Mouse (Mus musculus): ENCODE data around the gene Crk. TPM values are rescaled to one million over a fixed set of nuclear protein-coding genes. Genes with fewer than 3 reads are reported as not detected.
"Not testable (repeated sequence)": the region's sequence is repeated elsewhere in the genome, so short reads cannot be mapped to it uniquely, and the experiment has no call there.

The Crk gene
- polyA plus RNA-seq, 1 experiment from 2014 or later, result 139 TPM

- Histone ChIP-seq H3K27ac (no peak overlapping the region), H3K36me3 (replicated peaks) (peaks cover 6% of the 10 kb centered on the region; the same call in 1 of the 2 replicates), H3K27me3 (no peaks in the 10 kb centered on the region), H3K4me1 (peaks cover 6% of the 10 kb centered on the region), H3K4me3 (replicated peaks) (no peak overlapping the region), H3K9me3 (no peaks in the 10 kb centered on the region), H3K9ac (no peak overlapping the region), H3K4me2 (no peak overlapping the region)
- WGBS, result 86% methylated on average over 3 of the region's 3 CpGs
- no peak for ATAC-seq (ENCODE audit: low FRiP score)
Observed at GRCm38 (mm10) chr11:75674875-75675274, 4.2 kb upstream of the Crk start.

DNA sequence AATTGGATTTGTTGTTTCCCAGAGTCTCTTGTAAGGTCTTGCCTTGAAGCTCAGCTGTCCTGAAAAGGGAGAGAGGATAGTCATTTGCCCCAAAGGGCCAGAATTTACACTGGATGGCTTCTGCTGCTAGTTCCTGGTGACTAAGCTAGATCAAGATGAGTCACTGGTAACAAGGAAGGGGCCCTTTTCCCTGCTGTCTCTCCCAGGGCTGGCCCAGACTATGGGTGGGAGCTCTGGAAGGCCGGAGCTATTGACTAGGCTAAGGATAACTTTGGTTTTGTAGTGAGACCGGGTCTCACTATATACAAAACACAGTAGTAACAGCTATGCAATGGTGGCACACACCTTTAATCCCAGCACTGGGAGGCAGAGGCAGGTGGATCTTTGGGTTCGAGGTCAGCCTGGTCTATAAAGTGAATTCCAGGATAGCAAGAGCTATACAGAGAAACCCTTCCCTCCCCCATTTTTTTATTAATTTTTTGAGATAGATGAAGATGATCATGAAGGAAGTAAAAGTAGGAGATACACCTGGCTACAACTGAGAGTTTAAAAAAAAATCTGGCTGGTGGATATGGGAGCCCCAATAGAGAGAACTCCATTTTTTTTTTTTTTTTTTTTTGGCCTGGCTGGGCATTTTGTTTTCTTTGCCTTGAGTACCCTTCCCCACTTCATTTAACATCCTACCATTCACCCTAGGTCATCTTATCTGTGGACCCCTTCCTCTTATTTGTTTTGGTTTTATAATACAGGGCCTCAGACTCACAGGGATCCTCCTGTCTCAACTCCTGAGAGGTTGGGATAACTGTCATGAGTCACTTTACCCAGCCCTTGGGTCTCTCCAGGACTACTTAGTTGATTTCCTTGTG is 945 bp upstream of the Crk start:
- no peaks in the 10 kb centered on the region for H3K27me3 ChIP-seq
- peaks cover 6% of the 10 kb centered on the region for H3K36me3 ChIP-seq (replicated peaks)
- no peak for ATAC-seq (ENCODE audit: low FRiP score)
- peak overlapping the region; percentile 83 for H3K4me2 ChIP-seq
- 0 out of 2 replicates have a peak overlapping the region, but pooled peaks have one; percentile 36 for H3K27ac ChIP-seq
- peak overlapping the region; percentile 99 for H3K4me3 ChIP-seq (replicated peaks)
- H3K4me1 ChIP-seq, result peaks cover 19% of the 10 kb centered on the region
- 85% methylated on average over 3 of the region's 3 CpGs for WGBS
- H3K9me3 ChIP-seq, result no peaks in the 10 kb centered on the region
- peak overlapping the region; percentile 55; the same call in 1 of the 2 replicates for H3K9ac ChIP-seq

- peak overlapping the region; percentile 92 for H3K9ac ChIP-seq
- H3K4me1 ChIP-seq, result peaks cover 19% of the 10 kb centered on the region
- H3K36me3 ChIP-seq (replicated peaks), result peaks cover 16% of the 10 kb centered on the region
- H3K27ac ChIP-seq, result peak overlapping the region; percentile 89
- H3K27me3 ChIP-seq, result no peaks in the 10 kb centered on the region
- under 1% methylated on average over 43 of the region's 43 CpGs for WGBS
- no peaks in the 10 kb centered on the region for H3K9me3 ChIP-seq
- peak overlapping the region; percentile 99 for H3K4me3 ChIP-seq (replicated peaks)
- peak; percentile 81 for ATAC-seq (ENCODE audit: low FRiP score)
- peak overlapping the region; percentile 83 for H3K4me2 ChIP-seq
Observed at GRCm38 (mm10) chr11:75679439-75680171, 546 bp downstream of the Crk start.

DNA sequence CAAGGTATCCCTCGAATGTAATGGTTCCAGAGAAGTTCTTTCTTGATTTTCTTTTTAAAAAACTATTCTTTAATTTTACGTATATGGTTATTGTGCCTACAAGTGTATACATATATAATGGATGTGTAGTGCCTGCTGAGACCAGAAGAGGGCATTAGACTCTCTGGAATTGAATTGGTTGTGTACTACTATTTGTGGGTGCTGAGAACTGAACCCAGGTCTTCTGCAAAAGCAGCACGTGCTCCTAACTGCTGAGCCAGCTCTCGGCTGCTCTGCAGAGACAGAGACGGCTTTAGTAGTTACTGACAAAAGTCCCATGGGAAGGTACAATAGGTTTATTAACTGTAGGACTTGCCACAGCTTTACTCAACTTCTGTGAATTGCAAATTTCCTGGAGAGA is 5.4 kb downstream of the Crk start:
- no peaks in the 10 kb centered on the region for H3K9me3 ChIP-seq
- H3K36me3 ChIP-seq (replicated peaks), result peaks cover 16% of the 10 kb centered on the region

GRCm38 (mm10) chr11:75684956-75685355 is 5.9 kb downstream of the Crk start:
- no peak overlapping the region for H3K4me3 ChIP-seq (replicated peaks)
- H3K4me1 ChIP-seq, result peaks cover 13% of the 10 kb centered on the region
- ATAC-seq (ENCODE audit: low FRiP score), result no peak
- no peaks in the 10 kb centered on the region for H3K27me3 ChIP-seq
- no peak overlapping the region for H3K9ac ChIP-seq
- no peak overlapping the region for H3K27ac ChIP-seq
- H3K9me3 ChIP-seq, result no peaks in the 10 kb centered on the region
- peaks cover 16% of the 10 kb centered on the region for H3K36me3 ChIP-seq (replicated peaks)
- WGBS, result 88% methylated on average over 2 of the region's 2 CpGs
- no peak overlapping the region for H3K4me2 ChIP-seq

More for the DNA sequence above, 5.4 kb downstream of the Crk start:
- Histone ChIP-seq H3K27ac (no peak overlapping the region), H3K4me1 (peaks cover 16% of the 10 kb centered on the region), H3K27me3 (no peaks in the 10 kb centered on the region), H3K4me2 (no peak overlapping the region), H3K9ac (no peak overlapping the region), H3K4me3 (replicated peaks) (no peak overlapping the region)
- 96% methylated on average over 5 of the region's 5 CpGs for WGBS
- no peak for ATAC-seq (ENCODE audit: low FRiP score)

DNA sequence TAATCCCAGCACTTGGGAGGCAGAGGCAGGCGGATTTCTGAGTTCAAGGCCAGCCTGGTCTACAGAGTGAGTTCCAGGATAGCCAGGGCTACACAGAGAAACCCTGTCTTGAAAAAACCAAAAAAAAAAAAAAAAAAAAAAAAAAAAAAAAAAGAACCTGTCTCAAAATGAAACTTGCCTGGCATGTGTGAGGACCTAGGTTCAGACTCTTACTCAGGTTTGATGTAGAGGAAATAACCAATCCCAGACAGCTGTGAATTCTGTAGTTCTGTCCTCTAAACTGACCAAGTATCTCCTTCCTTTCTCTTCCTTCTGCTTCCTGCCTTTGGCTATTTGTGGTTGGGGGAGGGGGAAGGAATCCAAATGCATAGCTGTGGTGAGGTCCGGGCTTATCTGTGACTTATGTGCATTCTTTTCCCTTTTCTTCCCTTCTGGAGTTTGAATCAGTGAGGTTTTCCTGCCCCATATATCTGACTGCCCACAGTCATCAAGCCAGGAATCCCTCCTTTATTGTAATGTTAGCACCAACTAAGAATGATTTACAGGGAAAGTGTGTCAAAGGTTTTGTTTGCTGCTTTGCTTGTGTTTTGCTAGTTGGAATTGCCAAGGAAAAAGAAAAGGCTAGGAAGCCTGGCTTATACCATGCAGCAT is 8.4 kb downstream of the Crk start:
- Histone ChIP-seq H3K4me1 (no peaks in the 10 kb centered on the region), H3K9ac (no peak overlapping the region), H3K4me3 (replicated peaks) (no peak overlapping the region), H3K27me3 (no peaks in the 10 kb centered on the region), H3K4me2 (no peak overlapping the region), H3K36me3 (replicated peaks) (peaks cover 30% of the 10 kb centered on the region), H3K27ac (no peak overlapping the region), H3K9me3 (no peaks in the 10 kb centered on the region)
- no peak for ATAC-seq (ENCODE audit: low FRiP score)
- WGBS, result 88% methylated on average over 2 of the region's 2 CpGs

DNA sequence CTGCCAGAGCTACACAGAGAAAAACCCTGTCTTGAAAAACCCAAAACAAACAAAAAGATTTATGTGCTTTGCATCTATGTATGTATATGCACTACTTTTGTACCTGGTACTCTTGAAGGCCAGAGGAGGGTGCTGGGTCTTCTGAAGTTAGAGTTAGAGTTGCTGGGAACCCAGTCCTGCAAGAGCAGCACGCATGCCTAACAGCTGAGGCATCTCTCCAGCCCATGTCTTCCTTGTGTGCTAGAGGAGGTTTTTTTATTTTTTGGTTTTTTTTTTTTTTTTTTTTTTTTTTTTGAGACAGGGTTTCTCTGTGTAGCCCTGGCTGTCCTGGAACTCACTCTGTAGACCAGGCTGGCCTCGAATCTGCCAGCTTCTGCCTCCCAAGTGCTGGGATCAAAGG is 9.1 kb downstream of the Crk start:
- no peaks in the 10 kb centered on the region for H3K9me3 ChIP-seq
- 94% methylated on average over 2 of the region's 2 CpGs for WGBS
- H3K27me3 ChIP-seq, result no peaks in the 10 kb centered on the region
- H3K27ac ChIP-seq, result no peak overlapping the region
- no peak overlapping the region for H3K9ac ChIP-seq
- no peak overlapping the region for H3K4me3 ChIP-seq (replicated peaks)
- no peaks in the 10 kb centered on the region for H3K4me1 ChIP-seq
- no peak for ATAC-seq (ENCODE audit: low FRiP score)
- H3K36me3 ChIP-seq (replicated peaks), result peaks cover 31% of the 10 kb centered on the region
- H3K4me2 ChIP-seq, result no peak overlapping the region

GRCm38 (mm10) chr11:75689977-75690376 is 10.9 kb downstream of the Crk start:
- Histone ChIP-seq H3K9me3 (no peaks in the 10 kb centered on the region), H3K27me3 (no peaks in the 10 kb centered on the region), H3K36me3 (replicated peaks) (peaks cover 39% of the 10 kb centered on the region), H3K27ac (no peak overlapping the region), H3K4me1 (no peaks in the 10 kb centered on the region), H3K4me3 (replicated peaks) (no peak overlapping the region), H3K4me2 (no peak overlapping the region), H3K9ac (no peak overlapping the region)
- 91% methylated on average over 1 of the region's 1 CpGs for WGBS
- ATAC-seq (ENCODE audit: low FRiP score), result no peak

- ATAC-seq (ENCODE audit: low FRiP score), result no peak
- no peak overlapping the region for H3K27ac ChIP-seq
- H3K4me3 ChIP-seq (replicated peaks), result no peak overlapping the region
- no peaks in the 10 kb centered on the region for H3K4me1 ChIP-seq
- H3K9me3 ChIP-seq, result no peaks in the 10 kb centered on the region
- H3K4me2 ChIP-seq, result no peak overlapping the region
- peaks cover 41% of the 10 kb centered on the region for H3K36me3 ChIP-seq (replicated peaks)
- no peaks in the 10 kb centered on the region for H3K27me3 ChIP-seq
- H3K9ac ChIP-seq, result no peak overlapping the region
Observed at GRCm38 (mm10) chr11:75691047-75691446, 12.0 kb downstream of the Crk start.

DNA sequence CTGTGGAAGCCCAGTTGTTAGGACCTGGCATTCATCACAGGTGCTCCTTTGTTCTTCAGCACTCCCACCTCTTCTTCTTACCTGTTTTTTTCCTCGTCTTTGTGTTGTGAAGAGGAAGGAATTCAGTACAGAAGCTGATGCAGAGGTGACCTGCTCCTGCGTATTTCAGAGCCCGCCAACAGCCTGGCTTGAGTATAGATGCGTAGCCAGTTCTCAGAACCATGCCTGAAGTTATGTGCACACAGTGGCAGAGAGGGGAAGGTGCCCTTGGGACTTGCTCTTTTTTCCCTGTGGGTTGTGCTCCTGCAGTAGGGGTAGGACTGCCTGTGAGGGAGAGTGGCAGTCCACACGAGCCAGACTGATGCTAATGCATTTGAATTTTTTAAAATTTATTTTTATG is 14.5 kb downstream of the Crk start:
- Histone ChIP-seq H3K4me3 (replicated peaks) (no peak overlapping the region), H3K36me3 (replicated peaks) (peaks cover 58% of the 10 kb centered on the region), H3K9ac (no peak overlapping the region), H3K27me3 (no peaks in the 10 kb centered on the region), H3K9me3 (no peaks in the 10 kb centered on the region), H3K27ac (no peak overlapping the region), H3K4me1 (no peaks in the 10 kb centered on the region), H3K4me2 (no peak overlapping the region)
- 90% methylated on average over 5 of the region's 5 CpGs for WGBS
- no peak for ATAC-seq (ENCODE audit: low FRiP score)

DNA sequence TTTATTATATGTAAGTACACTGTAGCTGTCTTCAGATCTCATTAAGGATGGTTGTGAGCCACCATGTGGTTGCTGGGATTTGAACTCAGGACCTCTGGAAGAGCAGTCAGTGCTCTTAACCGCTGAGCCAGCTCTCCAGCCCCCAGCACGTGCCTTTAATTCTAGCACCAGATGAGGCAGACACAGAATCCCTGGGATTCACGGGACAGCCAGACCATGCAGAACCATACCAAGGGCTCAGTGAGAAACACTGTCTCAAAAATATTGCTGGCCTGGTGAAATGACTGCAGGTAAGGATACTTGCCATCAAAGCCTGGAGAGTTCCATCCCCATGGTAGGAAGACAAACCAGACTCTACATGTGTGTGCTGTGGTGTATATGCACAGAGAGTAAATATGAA is 18.4 kb downstream of the Crk start:
- not testable (repeated sequence) for H3K9me3 ChIP-seq; H3K27ac ChIP-seq; ATAC-seq (ENCODE audit: low FRiP score); H3K4me1 ChIP-seq; H3K9ac ChIP-seq; H3K4me2 ChIP-seq; H3K27me3 ChIP-seq; H3K4me3 ChIP-seq (replicated peaks)
- 99% methylated on average over 3 of the region's 3 CpGs for WGBS
- H3K36me3 ChIP-seq (replicated peaks), result peaks cover 74% of the 10 kb centered on the region

GRCm38 (mm10) chr11:75700557-75700956 is 21.5 kb downstream of the Crk start:
- Histone ChIP-seq H3K4me1 (no peaks in the 10 kb centered on the region), H3K27ac (no peak overlapping the region), H3K9ac (no peak overlapping the region), H3K27me3 (no peaks in the 10 kb centered on the region), H3K9me3 (no peaks in the 10 kb centered on the region), H3K36me3 (replicated peaks) (peaks cover 77% of the 10 kb centered on the region), H3K4me2 (no peak overlapping the region), H3K4me3 (replicated peaks) (no peak overlapping the region)
- no peak for ATAC-seq (ENCODE audit: low FRiP score)
- 97% methylated on average over 5 of the region's 5 CpGs for WGBS

Measured in forebrain, embryonic 12.5 days (tissue).